Mouse (Mus musculus) limb, embryonic 12.5 days (tissue): Measurements from ENCODE around the gene Stk25. TPM values are rescaled to one million over a fixed set of nuclear protein-coding genes. Genes with fewer than 3 reads are reported as not detected.

Source experiments
- ATAC-seq: fragments of 200-750 bp; cut with Nextera tagmentation; 2 replicates; pipeline ENCODE4 v1.8.0; 2017; ENCODE audit warnings: low read depth, moderate TSS enrichment; ENCODE audit not compliant: insufficient number of reproducible peaks, insufficient read depth, low FRiP score, low TSS enrichment
- H3K27ac ChIP-seq: fragments of 300-500 bp; sonication (generic); 2 replicates; pipeline ENCODE4 v1.5.1; 2016; ENCODE audit warnings: mild to moderate bottlenecking, moderate library complexity
- H3K27me3 ChIP-seq: fragments of 300-500 bp; sonication (generic); 2 replicates; pipeline ENCODE4 v1.6.1; 2016; ENCODE audit warnings: mild to moderate bottlenecking, moderate library complexity
- H3K36me3 ChIP-seq: fragments of 300-500 bp; sonication (generic); 2 replicates; pipeline ENCODE4 v1.6.1; 2016; ENCODE audit warnings: mild to moderate bottlenecking, moderate library complexity
- H3K4me1 ChIP-seq: fragments of 300-500 bp; sonication (generic); replicated peaks from 2 replicates; pipeline ENCODE4 v1.6.1; 2016
- H3K4me2 ChIP-seq: fragments of 300-500 bp; sonication (generic); 2 replicates; pipeline ENCODE4 v1.6.1; 2016; ENCODE audit warnings: mild to moderate bottlenecking, moderate library complexity
- H3K4me3 ChIP-seq: fragments of 300-500 bp; sonication (generic); replicated peaks from 2 replicates; pipeline ENCODE4 v1.5.1; 2016; ENCODE audit warnings: mild to moderate bottlenecking
- H3K9ac ChIP-seq: fragments of 300-500 bp; sonication (generic); replicated peaks from 2 replicates; pipeline ENCODE4 v1.6.1; 2016; ENCODE audit warnings: mild to moderate bottlenecking, moderate library complexity
- H3K9me3 ChIP-seq: fragments of 300-500 bp; sonication (generic); 2 replicates; pipeline ENCODE4 v1.6.1; 2016; ENCODE audit warnings: mild to moderate bottlenecking, moderate library complexity
- WGBS: fragments of 180-500 bp; shearing (Covaris S2); methylation state at CpG from one replicate; pipeline ENCODE4 v1.1.7; 2016; 5-methylcytosine and 5-hydroxymethylcytosine counted together
- polyA plus RNA-seq: library from polyadenylated mRNA; unstranded; fragments of >200 nt; fragmentation: Nextera tagmentation; extraction: Ambion mirVana; gene quantifications from 2 replicates; pipeline ENCODE4 v1.2.1, GENCODE M21; 2016

The Stk25 gene
- polyA plus RNA-seq, 1 experiment from 2014 or later, result 194 TPM

- H3K4me3 ChIP-seq, result no peak overlapping the region
- H3K9ac ChIP-seq, result no peak overlapping the region
- H3K27me3 ChIP-seq, result no peaks in the 10 kb centered on the region
- no peak overlapping the region for H3K27ac ChIP-seq
- H3K4me2 ChIP-seq, result no peak overlapping the region
- no peaks in the 10 kb centered on the region for H3K4me1 ChIP-seq
- ATAC-seq, result no peak
- 0 out of 2 replicates have a peak, but pooled peaks cover 4% of the 10 kb centered on the region for H3K36me3 ChIP-seq
- 82% methylated on average over 14 of the region's 14 CpGs for WGBS
- H3K9me3 ChIP-seq, result peaks cover 3% of the 10 kb centered on the region; the same call in 1 of the 2 replicates
These were observed 51.1 kb downstream of the Stk25 start for GRCm38 (mm10) chr1:93607090-93608083.

GRCm38 (mm10) chr1:93603921-93604320 is 54.5 kb downstream of the Stk25 start:
- no peaks in the 10 kb centered on the region for H3K27me3 ChIP-seq
- no peak overlapping the region for H3K4me2 ChIP-seq
- H3K4me1 ChIP-seq, result peaks cover 6% of the 10 kb centered on the region
- no peak overlapping the region for H3K27ac ChIP-seq
- H3K9me3 ChIP-seq, result peaks cover 3% of the 10 kb centered on the region; the same call in 1 of the 2 replicates
- 0 out of 2 replicates have a peak, but pooled peaks cover 4% of the 10 kb centered on the region for H3K36me3 ChIP-seq
- ATAC-seq, result no peak
- WGBS, result 93% methylated on average over 12 of the region's 12 CpGs
- no peak overlapping the region for H3K4me3 ChIP-seq
- H3K9ac ChIP-seq, result no peak overlapping the region

GRCm38 (mm10) chr1:93602911-93603310 is 55.5 kb downstream of the Stk25 start:
- no peak overlapping the region for H3K4me3 ChIP-seq
- H3K4me2 ChIP-seq, result no peak overlapping the region
- 77% methylated on average over 4 of the region's 4 CpGs for WGBS

GRCm38 (mm10) chr1:93595916-93596315 is 62.5 kb downstream of the Stk25 start:
- H3K27ac ChIP-seq, result no peak overlapping the region
- 88% methylated on average over 6 of the region's 6 CpGs for WGBS
- no peak overlapping the region for H3K4me2 ChIP-seq
- no peak overlapping the region for H3K9ac ChIP-seq
- H3K27me3 ChIP-seq, result no peaks in the 10 kb centered on the region
- ATAC-seq, result no peak
- H3K4me3 ChIP-seq, result no peak overlapping the region
- 0 out of 2 replicates have a peak, but pooled peaks cover 2% of the 10 kb centered on the region for H3K36me3 ChIP-seq
- peaks cover 6% of the 10 kb centered on the region for H3K4me1 ChIP-seq
- peaks cover 5% of the 10 kb centered on the region; the same call in 1 of the 2 replicates for H3K9me3 ChIP-seq

More at GRCm38 (mm10) chr1:93602911-93603310, 55.5 kb downstream of the Stk25 start:
- no peaks in the 10 kb centered on the region for H3K27me3 ChIP-seq
- H3K9me3 ChIP-seq, result peaks cover 3% of the 10 kb centered on the region; the same call in 1 of the 2 replicates
- 0 out of 2 replicates have a peak, but pooled peaks cover 4% of the 10 kb centered on the region for H3K36me3 ChIP-seq
- ATAC-seq, result no peak
- H3K9ac ChIP-seq, result no peak overlapping the region
- H3K4me1 ChIP-seq, result peaks cover 6% of the 10 kb centered on the region
- H3K27ac ChIP-seq, result no peak overlapping the region

GRCm38 (mm10) chr1:93593960-93594359 is 64.5 kb downstream of the Stk25 start:
- no peak overlapping the region for H3K4me2 ChIP-seq
- no peak overlapping the region for H3K4me3 ChIP-seq
- H3K9ac ChIP-seq, result no peak overlapping the region
- no peaks in the 10 kb centered on the region for H3K4me1 ChIP-seq
- 0 out of 2 replicates have a peak, but pooled peaks cover 2% of the 10 kb centered on the region for H3K36me3 ChIP-seq
- H3K27ac ChIP-seq, result no peak overlapping the region
- ATAC-seq, result no peak
- H3K27me3 ChIP-seq, result no peaks in the 10 kb centered on the region
- H3K9me3 ChIP-seq, result peaks cover 5% of the 10 kb centered on the region; the same call in 1 of the 2 replicates

GRCm38 (mm10) chr1:93588346-93588745 is 70.1 kb downstream of the Stk25 start:
- H3K4me3 ChIP-seq, result no peak overlapping the region
- ATAC-seq, result no peak
- no peak overlapping the region for H3K27ac ChIP-seq
- H3K4me1 ChIP-seq, result no peaks in the 10 kb centered on the region
- H3K27me3 ChIP-seq, result no peaks in the 10 kb centered on the region
- WGBS, result 84% methylated on average over 3 of the region's 3 CpGs
- H3K4me2 ChIP-seq, result no peak overlapping the region
- 0 out of 2 replicates have a peak, but pooled peaks cover 4% of the 10 kb centered on the region for H3K36me3 ChIP-seq
- H3K9me3 ChIP-seq, result peaks cover 1% of the 10 kb centered on the region; the same call in 1 of the 2 replicates
- no peak overlapping the region for H3K9ac ChIP-seq

GRCm38 (mm10) chr1:93581545-93581944 is 76.9 kb downstream of the Stk25 start:
- ATAC-seq, result no peak
- Histone ChIP-seq H3K27me3 (no peaks in the 10 kb centered on the region), H3K9me3 (no peaks in the 10 kb centered on the region), H3K27ac (no peak overlapping the region), H3K4me3 (no peak overlapping the region), H3K4me1 (no peaks in the 10 kb centered on the region), H3K9ac (no peak overlapping the region), H3K4me2 (no peak overlapping the region), H3K36me3 (peaks cover 42% of the 10 kb centered on the region)
- WGBS, result 94% methylated on average over 7 of the region's 7 CpGs

- Histone ChIP-seq H3K27ac (no peak overlapping the region), H3K36me3 (peaks cover 44% of the 10 kb centered on the region), H3K27me3 (no peaks in the 10 kb centered on the region), H3K4me1 (no peaks in the 10 kb centered on the region), H3K9ac (no peak overlapping the region), H3K9me3 (no peaks in the 10 kb centered on the region), H3K4me2 (no peak overlapping the region), H3K4me3 (no peak overlapping the region)
- ATAC-seq, result no peak
- WGBS, result 81% methylated on average over 4 of the region's 4 CpGs
These were observed 80.6 kb downstream of the Stk25 start for GRCm38 (mm10) chr1:93577861-93578260.

- Histone ChIP-seq H3K27me3 (no peaks in the 10 kb centered on the region), H3K9ac (no peak overlapping the region), H3K27ac (no peak overlapping the region), H3K4me1 (no peaks in the 10 kb centered on the region), H3K9me3 (no peaks in the 10 kb centered on the region), H3K36me3 (peaks cover 39% of the 10 kb centered on the region), H3K4me3 (no peak overlapping the region), H3K4me2 (no peak overlapping the region)
- ATAC-seq, result no peak
- 77% methylated on average over 3 of the region's 3 CpGs for WGBS
These were observed 81.4 kb downstream of the Stk25 start for GRCm38 (mm10) chr1:93577066-93577465.
